8 mouse cellular contexts compared by ENCODE assay signal in the genomic region with DNA sequence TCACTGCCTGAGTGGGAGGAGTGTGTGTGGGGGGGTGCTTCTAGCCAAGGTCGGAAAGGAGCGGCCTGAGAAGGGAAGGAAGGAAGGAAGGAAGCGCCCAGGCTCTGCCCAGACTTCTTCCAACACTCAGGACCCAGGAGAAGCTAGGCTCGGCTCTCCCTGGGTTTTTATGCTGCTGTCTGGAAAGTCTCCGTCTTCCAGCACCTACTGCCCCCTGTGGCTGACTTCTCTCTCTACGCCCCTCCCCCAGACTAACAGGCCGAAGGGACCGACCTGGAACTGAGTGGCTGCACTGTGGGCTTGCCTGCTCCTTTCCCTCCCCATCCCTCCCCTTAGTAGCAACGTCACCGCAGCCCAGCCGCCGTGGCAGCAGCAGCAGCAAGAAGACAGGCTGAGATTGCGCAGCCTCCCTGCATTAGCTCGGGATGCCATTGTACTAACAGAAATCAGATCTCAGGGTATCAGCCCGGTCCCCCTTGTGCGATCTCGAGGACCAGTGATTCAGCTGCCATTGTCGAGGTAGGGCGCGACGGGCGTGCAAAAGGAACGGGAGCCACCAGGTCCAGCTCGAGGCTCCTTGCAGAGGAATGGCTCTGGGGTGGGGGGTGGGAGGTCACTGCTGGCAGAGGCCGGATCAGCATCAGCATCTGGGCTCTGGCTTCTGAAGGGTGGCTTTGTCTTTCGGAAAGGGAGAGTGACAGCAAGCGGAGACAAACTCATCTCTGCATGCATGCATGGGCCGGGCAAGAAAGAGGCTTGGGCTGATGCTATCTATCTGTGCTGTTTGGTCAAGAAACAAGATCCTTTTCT. TPM values are rescaled to one million over a fixed set of nuclear protein-coding genes. Genes with fewer than 3 reads are reported as not detected.
DNase-seq lines count a peak whose midpoint lies in the region; ATAC-seq lines count a peak whose summit lies in the region.

No protein-coding gene starts in this region.

- DNase-seq in adrenal gland, adult 18-20 months (ENCODE audit: low spot score in 2 of 2): peak; percentile 55 to 60
- DNase-seq in embryo, embryonic 10.5 days (ENCODE audit: low spot score): peak; percentile 94
- DNase-seq in gastrocnemius, postnatal 25 days: peak; percentile 88
- DNase-seq in hindlimb bud, embryonic 11.5 days (ENCODE audit: extremely low spot score, low read depth, low spot score): peak; percentile 52
- peak; percentile 77 to 81 for DNase-seq in left cerebral cortex, postnatal 14 days (ENCODE audit: low spot score in 2 of 2)
- peak; percentile 87 for DNase-seq in skeletal muscle tissue, adult 2 months (ENCODE audit: low read depth, low spot score)
- DNase-seq in thymus, adult 18-20 months: no peak

- intact Hi-C loops in left cerebral cortex, postnatal 14 days (cut with DNase I): no loop called here

- peak; percentile 46 for ATAC-seq in megakaryocyte-erythroid progenitor cell, adult 5-6 weeks (replicated peaks; ENCODE audit: low FRiP score, low TSS enrichment, poor library complexity, severe bottlenecking)

RNA-seq across cellular contexts. Expression of a gene that starts 22.6 kb away (rescaled TPM):
- not detected for total RNA-seq in adrenal gland, adult 18-20 months (2021)
- total RNA-seq in gastrocnemius, postnatal 25 days (2021): not detected
- under 1 TPM; 0.33 to 0.74 TPM for total RNA-seq in left cerebral cortex, postnatal 14 days (2021)
- not detected in 2 replicates for total RNA-seq in megakaryocyte-erythroid progenitor cell, adult 5-6 weeks (2014; fragmentation: Nextera tagmentation)
- not detected in 2 replicates for total RNA-seq in megakaryocyte-erythroid progenitor cell, adult 5-6 weeks (2017)

RNA-seq across cellular contexts. Expression of a gene that starts 24.6 kb away (rescaled TPM):
- 10 to 100 TPM; 36.9 to 39.9 TPM for total RNA-seq in adrenal gland, adult 18-20 months (2021)
- total RNA-seq in gastrocnemius, postnatal 25 days (2021): 10 to 100 TPM; 22.1 to 24.2 TPM
- total RNA-seq in left cerebral cortex, postnatal 14 days (2021): 100 to 1,000 TPM; 128 to 142 TPM
- 1.8 and 7.6 TPM in 2 replicates for total RNA-seq in megakaryocyte-erythroid progenitor cell, adult 5-6 weeks (2014; fragmentation: Nextera tagmentation)
- 0.19 and 1.5 TPM in 2 replicates for total RNA-seq in megakaryocyte-erythroid progenitor cell, adult 5-6 weeks (2017)

RNA-seq across cellular contexts. Expression of a gene that starts 35.4 kb away (rescaled TPM):
- total RNA-seq in adrenal gland, adult 18-20 months (2021): 10 to 100 TPM; 67.6 to 72.3 TPM
- 10 to 100 TPM; 41.7 to 47.2 TPM for total RNA-seq in gastrocnemius, postnatal 25 days (2021)
- 10 to 100 TPM; 63.7 to 69.4 TPM for total RNA-seq in left cerebral cortex, postnatal 14 days (2021)
- total RNA-seq in megakaryocyte-erythroid progenitor cell, adult 5-6 weeks (2014; fragmentation: Nextera tagmentation): 11.7 and 15.6 TPM in 2 replicates
- total RNA-seq in megakaryocyte-erythroid progenitor cell, adult 5-6 weeks (2017): 4.3 and 4.8 TPM in 2 replicates

RNA-seq across cellular contexts. Expression of a gene that starts 48.1 kb away (rescaled TPM):
- 1 to 10 TPM; 2.6 to 2.8 TPM for total RNA-seq in adrenal gland, adult 18-20 months (2021)
- not detected for total RNA-seq in gastrocnemius, postnatal 25 days (2021)
- total RNA-seq in left cerebral cortex, postnatal 14 days (2021): under 1 TPM in 1 of 2 experiments, not detected in 1; 0.36 TPM
- total RNA-seq in megakaryocyte-erythroid progenitor cell, adult 5-6 weeks (2014; fragmentation: Nextera tagmentation): 1.5 and 9.6 TPM in 2 replicates
- 2.9 and 11.9 TPM in 2 replicates for total RNA-seq in megakaryocyte-erythroid progenitor cell, adult 5-6 weeks (2017)

Comparison
In these comparisons a context has a peak if more than half of its experiments do, and no peak if none do; other contexts are left out.
1. DNase-seq: peak in adrenal gland, adult 18-20 months (2 of 2), embryo, embryonic 10.5 days (single experiment), gastrocnemius, postnatal 25 days (single experiment), hindlimb bud, embryonic 11.5 days (single experiment), left cerebral cortex, postnatal 14 days (2 of 2) and skeletal muscle tissue, adult 2 months (single experiment); none in thymus, adult 18-20 months (0 of 2).